Mouse (Mus musculus) liver, embryonic 14.5 days (tissue): ENCODE results near the gene Mctp1.

ENCODE experiments used
- CTCF ChIP-seq: IDR thresholded peaks from 2 replicates; pipeline ENCODE4 v1.5.1; 2016; ENCODE audit warnings: antibody characterized with exemption, low read depth, control low read depth
- EP300 ChIP-seq: IDR thresholded peaks from 2 replicates; pipeline ENCODE4 v1.6.1; 2016; ENCODE audit warnings: antibody characterized with exemption, low read depth

DNA sequence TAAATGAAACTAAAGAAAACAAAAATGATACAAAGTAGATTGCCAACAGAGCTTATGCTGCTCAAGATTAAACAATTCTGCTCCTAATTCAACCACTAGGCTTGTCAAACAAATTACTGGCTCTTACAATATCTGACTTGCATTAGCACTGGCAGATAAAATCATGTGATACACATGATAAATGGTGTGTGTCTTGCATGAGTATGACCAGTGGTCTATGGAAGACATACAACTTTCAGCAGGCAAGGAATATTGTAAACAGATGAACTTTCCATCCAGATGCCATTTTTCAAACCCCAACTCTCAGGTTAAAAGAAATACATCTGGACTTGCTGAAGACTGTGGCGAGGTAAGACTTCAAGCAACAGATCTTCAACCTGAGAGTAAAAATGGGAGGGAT, 619.3 kb downstream of the Mctp1 start:
- TF ChIP-seq EP300 (no peak), CTCF (no peak)
